Mouse (Mus musculus): ENCODE data around the gene Bicral. TPM values are rescaled to one million over a fixed set of nuclear protein-coding genes. Genes with fewer than 3 reads are reported as not detected.

Bicral gene
- polyA plus RNA-seq, 1 experiment, result 11.4 TPM

- Histone ChIP-seq H3K4me3 (ENCODE audit: insufficient read depth, low read depth, low read length) (no peak overlapping the region), H3K36me3 (ENCODE audit: control insufficient read depth, insufficient read depth, low read length) (no peaks in the 10 kb centered on the region), H3K27me3 (replicated peaks; ENCODE audit: control insufficient read depth, insufficient read depth, low read length) (no peaks in the 10 kb centered on the region), H3K4me1 (ENCODE audit: control insufficient read depth, insufficient read depth, low read length) (peaks cover 25% of the 10 kb centered on the region), H3K27ac (ENCODE audit: insufficient read depth, low read depth, low read length) (peak overlapping the region; percentile 77)
- 18% methylated on average over 11 of the region's 11 CpGs for WGBS
- TF ChIP-seq POLR2A (IDR thresholded peaks at IDR 0.05; ENCODE audit: low read depth, low read length) (no peak), CTCF (conservative IDR thresholded peaks at IDR 0.05; ENCODE audit: insufficient read depth, insufficient read length, low read depth, low read length) (no peak)
- DNase-seq, result peak; percentile 83
Measured at GRCm38 (mm10) chr17:46832101-46832980, 25.9 kb downstream of the Bicral start.

DNA sequence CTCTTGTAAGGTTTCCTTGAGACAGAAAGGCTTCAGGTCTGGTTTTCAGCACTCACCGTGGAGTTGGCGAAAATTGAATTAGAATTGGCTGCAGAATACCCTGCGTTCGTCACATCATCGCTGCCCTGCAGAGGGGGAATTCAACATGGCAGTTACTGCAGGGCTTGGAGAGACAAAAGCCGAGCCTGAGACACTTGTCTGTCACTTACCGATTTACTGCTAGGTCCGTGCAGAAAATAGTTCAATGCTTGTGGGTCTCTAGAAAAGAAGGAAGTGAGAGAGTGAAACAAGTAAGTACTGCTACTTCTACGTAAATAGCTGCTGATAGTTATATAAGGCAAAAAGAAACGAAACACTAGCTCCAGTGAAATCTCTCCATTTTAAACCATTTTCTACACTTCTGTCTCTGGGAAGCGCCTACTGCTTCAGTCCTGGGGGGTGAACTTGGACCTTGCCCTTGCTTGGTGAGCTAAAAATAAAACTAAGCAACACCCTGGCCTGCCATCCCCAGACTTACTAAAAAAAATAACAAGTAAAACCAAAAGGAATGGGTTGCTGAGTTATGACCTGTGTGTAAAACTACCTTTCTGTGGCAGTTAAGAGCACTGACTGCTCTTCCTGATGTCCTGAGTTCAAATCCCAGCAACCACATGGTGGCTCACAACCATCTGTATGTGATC, 28.3 kb downstream of the Bicral start:
- Histone ChIP-seq H3K27ac (ENCODE audit: insufficient read depth, low read depth, low read length) (peak overlapping the region; percentile 18; the same call in 1 of the 2 replicates), H3K4me1 (ENCODE audit: control insufficient read depth, insufficient read depth, low read length) (peaks cover 25% of the 10 kb centered on the region), H3K27me3 (replicated peaks; ENCODE audit: control insufficient read depth, insufficient read depth, low read length) (no peaks in the 10 kb centered on the region), H3K36me3 (ENCODE audit: control insufficient read depth, insufficient read depth, low read length) (no peaks in the 10 kb centered on the region; the same call in none of the 2 replicates), H3K4me3 (ENCODE audit: insufficient read depth, low read depth, low read length) (no peak overlapping the region)
- 60% methylated on average over 11 of the region's 11 CpGs for WGBS
- no peak for TF ChIP-seq POLR2A (IDR thresholded peaks at IDR 0.05; ENCODE audit: low read depth, low read length)
- no peak for TF ChIP-seq CTCF (conservative IDR thresholded peaks at IDR 0.05; ENCODE audit: insufficient read depth, insufficient read length, low read depth, low read length)
- peak; percentile 73 for DNase-seq

DNA sequence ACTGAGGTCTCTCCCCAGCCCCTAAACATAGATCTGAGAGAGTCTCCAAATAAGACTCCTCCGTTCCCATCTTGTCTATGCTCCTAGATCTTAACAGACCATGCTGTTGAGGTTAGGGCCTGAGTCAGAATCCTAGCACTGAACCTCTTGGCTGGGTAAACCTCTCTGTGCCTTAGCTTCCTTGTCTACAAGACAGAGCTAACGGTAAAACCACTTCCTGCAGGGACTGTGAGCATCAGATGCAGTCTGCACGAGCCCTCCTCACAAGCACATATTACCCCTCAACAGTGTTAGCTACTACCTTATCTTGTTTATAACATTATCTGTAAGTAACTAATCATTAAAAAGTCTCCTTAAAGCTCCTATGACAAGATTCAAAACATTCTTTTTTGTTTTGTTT, 29.3 kb downstream of the Bicral start:
- H3K27me3 ChIP-seq (replicated peaks; ENCODE audit: control insufficient read depth, insufficient read depth, low read length), result no peaks in the 10 kb centered on the region
- H3K4me1 ChIP-seq (ENCODE audit: control insufficient read depth, insufficient read depth, low read length), result peaks cover 25% of the 10 kb centered on the region
- H3K27ac ChIP-seq (ENCODE audit: insufficient read depth, low read depth, low read length), result no peak overlapping the region
- H3K4me3 ChIP-seq (ENCODE audit: insufficient read depth, low read depth, low read length), result no peak overlapping the region
- DNase-seq, result no peak
- 93% methylated on average over 3 of the region's 3 CpGs for WGBS
- TF ChIP-seq POLR2A (IDR thresholded peaks at IDR 0.05; ENCODE audit: low read depth, low read length), result no peak
- TF ChIP-seq CTCF (conservative IDR thresholded peaks at IDR 0.05; ENCODE audit: insufficient read depth, insufficient read length, low read depth, low read length), result no peak
- peaks cover 4% of the 10 kb centered on the region for H3K36me3 ChIP-seq (ENCODE audit: control insufficient read depth, insufficient read depth, low read length)

DNA sequence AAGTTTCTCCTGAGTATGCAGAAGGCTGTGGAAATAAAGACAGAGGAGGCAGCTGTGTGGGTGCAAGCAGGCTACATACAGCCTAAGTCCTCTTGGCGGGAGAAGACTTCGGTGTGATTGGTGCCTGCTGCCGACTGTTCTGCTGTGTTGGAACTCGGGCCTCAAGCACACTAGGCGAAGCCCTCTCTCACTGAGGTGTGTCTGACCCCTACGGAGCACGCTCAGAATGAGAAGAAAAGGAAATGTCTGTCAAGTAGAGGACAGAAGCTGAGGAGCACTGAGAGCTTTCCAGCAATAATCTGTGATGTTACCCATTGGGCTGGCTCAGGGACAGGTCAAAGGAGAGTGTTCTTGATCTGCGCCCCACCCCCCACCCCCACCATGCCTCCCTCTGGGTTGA, 35.2 kb downstream of the Bicral start:
- no peak overlapping the region for H3K4me3 ChIP-seq (ENCODE audit: insufficient read depth, low read depth, low read length)
- TF ChIP-seq POLR2A (IDR thresholded peaks at IDR 0.05; ENCODE audit: low read depth, low read length) (no peak), CTCF (conservative IDR thresholded peaks at IDR 0.05; ENCODE audit: insufficient read depth, insufficient read length, low read depth, low read length) (no peak)
- DNase-seq, result no peak
- no peaks in the 10 kb centered on the region for H3K27me3 ChIP-seq (replicated peaks; ENCODE audit: control insufficient read depth, insufficient read depth, low read length)
- peaks cover 4% of the 10 kb centered on the region for H3K36me3 ChIP-seq (ENCODE audit: control insufficient read depth, insufficient read depth, low read length)
- WGBS, result 93% methylated on average over 8 of the region's 8 CpGs
- no peak overlapping the region for H3K27ac ChIP-seq (ENCODE audit: insufficient read depth, low read depth, low read length)
- no peaks in the 10 kb centered on the region for H3K4me1 ChIP-seq (ENCODE audit: control insufficient read depth, insufficient read depth, low read length)

DNA sequence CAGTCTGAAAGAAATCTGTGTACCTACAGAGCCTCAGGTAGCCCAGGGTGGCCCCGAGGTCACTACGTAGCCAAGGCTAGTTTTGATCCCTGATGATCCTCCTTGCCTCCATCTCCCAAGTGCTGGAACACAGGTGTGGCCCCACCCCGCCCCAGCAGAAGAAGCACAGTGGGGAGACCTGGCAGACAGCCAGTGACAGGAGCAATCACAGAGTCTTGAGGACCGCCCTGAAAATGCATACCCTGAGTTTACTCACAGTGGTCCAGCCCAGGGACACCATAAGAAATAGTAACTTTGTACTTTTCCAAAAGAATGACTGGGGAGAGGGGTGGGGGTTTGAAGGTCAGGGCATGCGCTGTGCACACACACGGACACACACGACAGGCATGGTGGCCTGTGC, 37.7 kb downstream of the Bicral start:
- Histone ChIP-seq H3K4me1 (ENCODE audit: control insufficient read depth, insufficient read depth, low read length) (no peaks in the 10 kb centered on the region), H3K4me3 (ENCODE audit: insufficient read depth, low read depth, low read length) (no peak overlapping the region), H3K27ac (ENCODE audit: insufficient read depth, low read depth, low read length) (no peak overlapping the region), H3K36me3 (ENCODE audit: control insufficient read depth, insufficient read depth, low read length) (peaks cover 4% of the 10 kb centered on the region), H3K27me3 (replicated peaks; ENCODE audit: control insufficient read depth, insufficient read depth, low read length) (no peaks in the 10 kb centered on the region)
- TF ChIP-seq POLR2A (IDR thresholded peaks at IDR 0.05; ENCODE audit: low read depth, low read length) (no peak), CTCF (conservative IDR thresholded peaks at IDR 0.05; ENCODE audit: insufficient read depth, insufficient read length, low read depth, low read length) (no peak)
- no peak for DNase-seq
- 95% methylated on average over 7 of the region's 7 CpGs for WGBS

- no peak for TF ChIP-seq CTCF (conservative IDR thresholded peaks at IDR 0.05; ENCODE audit: insufficient read depth, insufficient read length, low read depth, low read length)
- no peak for TF ChIP-seq POLR2A (IDR thresholded peaks at IDR 0.05; ENCODE audit: low read depth, low read length)
- H3K27me3 ChIP-seq (replicated peaks; ENCODE audit: control insufficient read depth, insufficient read depth, low read length), result no peaks in the 10 kb centered on the region
- DNase-seq, result no peak
- no peak overlapping the region for H3K27ac ChIP-seq (ENCODE audit: insufficient read depth, low read depth, low read length)
- 95% methylated on average over 12 of the region's 12 CpGs for WGBS
- H3K4me3 ChIP-seq (ENCODE audit: insufficient read depth, low read depth, low read length), result no peak overlapping the region
- no peaks in the 10 kb centered on the region for H3K4me1 ChIP-seq (ENCODE audit: control insufficient read depth, insufficient read depth, low read length)
- H3K36me3 ChIP-seq (ENCODE audit: control insufficient read depth, insufficient read depth, low read length), result no peaks in the 10 kb centered on the region; the same call in 1 of the 2 replicates
Measured at GRCm38 (mm10) chr17:46817734-46818158, 40.5 kb downstream of the Bicral start.

GRCm38 (mm10) chr17:46816306-46816705, 42.0 kb downstream of the Bicral start:
- 68% methylated on average over 13 of the region's 13 CpGs for WGBS
- DNase-seq, result no peak
- Histone ChIP-seq H3K4me1 (ENCODE audit: control insufficient read depth, insufficient read depth, low read length) (no peaks in the 10 kb centered on the region), H3K27ac (ENCODE audit: insufficient read depth, low read depth, low read length) (no peak overlapping the region), H3K4me3 (ENCODE audit: insufficient read depth, low read depth, low read length) (no peak overlapping the region), H3K36me3 (ENCODE audit: control insufficient read depth, insufficient read depth, low read length) (no peaks in the 10 kb centered on the region; the same call in 1 of the 2 replicates), H3K27me3 (replicated peaks; ENCODE audit: control insufficient read depth, insufficient read depth, low read length) (no peaks in the 10 kb centered on the region)
- no peak for TF ChIP-seq POLR2A (IDR thresholded peaks at IDR 0.05; ENCODE audit: low read depth, low read length)
- no peak for TF ChIP-seq CTCF (conservative IDR thresholded peaks at IDR 0.05; ENCODE audit: insufficient read depth, insufficient read length, low read depth, low read length)
